Mouse (Mus musculus): ENCODE results near the gene Zfp64.

- no peak for TF ChIP-seq CTCF (IDR thresholded peaks at IDR 0.05; ENCODE audit: control insufficient read depth, insufficient read depth, insufficient read length)
- no peak for TF ChIP-seq MYOG (IDR thresholded peaks at IDR 0.05; ENCODE audit: control insufficient read depth, extremely low read depth, insufficient read length)
- TF ChIP-seq USF1 (IDR thresholded peaks at IDR 0.05; ENCODE audit: low read depth) = no peak
- no peak for TF ChIP-seq MAX (IDR thresholded peaks at IDR 0.05)
- no peak for TF ChIP-seq FOSL1 (IDR thresholded peaks at IDR 0.05; ENCODE audit: insufficient read depth, low read length, poor library complexity, severe bottlenecking)
- TF ChIP-seq CEBPB (IDR thresholded peaks at IDR 0.05; ENCODE audit: low read depth) = no peak
- TF ChIP-seq MYOD1 (IDR thresholded peaks at IDR 0.05; ENCODE audit: control insufficient read depth, insufficient read length, low read depth) = no peak
These were observed 32.0 kb upstream of the Zfp64 start for GRCm38 (mm10) chr2:168987421-168987820.

Measured in C2C12 (cell line).